Mouse (Mus musculus) right cerebral cortex, postnatal 4 days (tissue): ENCODE data around the gene D17Wsu92e.

Source experiments
- DNase-seq: peaks from one replicate; pipeline ENCODE4 v3.0.0-alpha.2; 2022

The D17Wsu92e gene

DNA sequence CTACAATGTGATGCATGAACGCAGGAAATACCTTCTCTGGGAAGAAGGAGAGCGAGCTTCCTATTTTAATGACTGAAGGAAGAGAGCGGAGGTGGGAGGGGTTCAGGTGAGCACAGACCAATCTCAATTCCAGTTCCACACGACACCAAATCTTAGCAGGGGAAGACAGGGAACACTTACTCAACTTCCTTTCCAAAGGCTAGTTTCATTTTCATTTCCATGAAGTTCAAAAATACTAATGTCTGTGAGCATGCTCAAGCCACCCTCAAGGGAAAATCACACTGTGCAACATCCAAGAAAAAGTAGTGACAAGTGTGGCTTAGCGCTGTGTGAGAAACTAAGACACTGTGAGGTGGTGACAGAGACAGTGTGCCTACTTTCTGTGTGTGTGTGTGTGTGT, 30.4 kb downstream of the D17Wsu92e start:
- DNase-seq = no peak

GRCm38 (mm10) chr17:27788456-27789172, 31.8 kb downstream of the D17Wsu92e start:
- DNase-seq = no peak

DNA sequence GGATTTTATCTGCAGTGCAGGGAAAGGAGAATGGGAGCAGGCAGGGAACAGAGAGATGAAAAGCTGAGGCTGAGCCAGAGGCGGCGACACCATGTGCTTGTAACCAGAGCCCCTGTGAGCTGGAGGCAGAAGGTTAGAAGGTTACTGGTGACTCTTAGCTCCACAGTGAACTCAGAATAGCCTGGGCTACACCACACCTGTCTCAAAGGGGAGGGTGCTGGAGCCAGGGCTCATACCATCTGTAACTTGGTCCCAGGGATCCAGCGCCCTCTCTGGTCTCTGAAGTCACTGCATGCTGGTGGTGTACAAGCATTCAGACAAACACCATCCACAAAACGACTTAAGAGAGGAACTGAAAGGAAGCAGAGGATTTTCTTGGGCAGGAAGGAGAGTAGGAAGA, 36.9 kb downstream of the D17Wsu92e start:
- DNase-seq = no peak

DNA sequence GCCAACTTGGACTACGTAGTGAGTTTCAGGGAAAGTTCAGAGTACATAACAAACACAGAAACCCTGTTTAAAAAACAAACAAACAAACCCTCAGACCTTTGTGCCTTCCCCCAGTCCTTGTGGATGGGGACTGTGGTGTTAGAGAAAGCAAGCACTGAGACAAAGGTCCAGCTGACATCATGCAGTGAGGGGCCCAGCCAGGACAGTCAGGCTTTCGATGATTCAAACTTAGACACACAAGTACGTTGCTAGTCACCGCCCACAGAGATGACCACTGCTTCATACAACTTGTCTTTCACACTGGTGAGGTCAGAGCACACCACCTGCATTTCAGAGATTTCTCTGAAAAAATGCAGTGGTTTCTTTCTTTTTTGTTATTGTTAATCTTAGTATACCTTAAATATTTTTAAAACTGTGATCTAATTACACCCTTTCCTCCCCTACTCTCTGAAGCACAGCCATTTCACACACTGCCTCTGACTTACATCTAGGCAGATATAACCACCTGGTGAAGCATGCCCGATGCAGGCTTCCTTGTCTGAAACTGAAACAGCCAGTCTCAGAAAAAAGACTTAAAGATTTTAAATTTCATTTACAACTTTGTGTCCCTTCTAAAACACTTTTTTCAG, 39.3 kb downstream of the D17Wsu92e start:
- DNase-seq = no peak

DNA sequence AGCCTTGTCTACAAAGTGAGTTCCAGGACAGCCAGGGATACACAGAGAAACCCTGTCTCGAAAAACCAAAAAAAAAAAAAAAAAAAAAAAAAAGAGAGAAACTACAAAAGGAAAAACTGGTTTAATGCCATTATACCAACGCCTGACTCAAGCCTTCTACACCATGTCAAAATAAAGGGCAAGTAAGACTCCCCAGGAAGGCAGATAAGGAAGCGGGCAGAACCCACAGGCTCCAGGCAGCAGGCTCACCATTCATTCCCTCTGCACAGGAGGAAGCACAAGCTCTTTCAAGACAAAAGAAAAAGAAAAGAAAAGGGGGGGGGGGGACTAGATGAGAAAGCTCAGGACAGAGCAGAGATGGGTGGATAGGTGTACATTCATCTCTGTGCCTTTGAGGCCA, 40.7 kb downstream of the D17Wsu92e start:
- DNase-seq = no peak

DNA sequence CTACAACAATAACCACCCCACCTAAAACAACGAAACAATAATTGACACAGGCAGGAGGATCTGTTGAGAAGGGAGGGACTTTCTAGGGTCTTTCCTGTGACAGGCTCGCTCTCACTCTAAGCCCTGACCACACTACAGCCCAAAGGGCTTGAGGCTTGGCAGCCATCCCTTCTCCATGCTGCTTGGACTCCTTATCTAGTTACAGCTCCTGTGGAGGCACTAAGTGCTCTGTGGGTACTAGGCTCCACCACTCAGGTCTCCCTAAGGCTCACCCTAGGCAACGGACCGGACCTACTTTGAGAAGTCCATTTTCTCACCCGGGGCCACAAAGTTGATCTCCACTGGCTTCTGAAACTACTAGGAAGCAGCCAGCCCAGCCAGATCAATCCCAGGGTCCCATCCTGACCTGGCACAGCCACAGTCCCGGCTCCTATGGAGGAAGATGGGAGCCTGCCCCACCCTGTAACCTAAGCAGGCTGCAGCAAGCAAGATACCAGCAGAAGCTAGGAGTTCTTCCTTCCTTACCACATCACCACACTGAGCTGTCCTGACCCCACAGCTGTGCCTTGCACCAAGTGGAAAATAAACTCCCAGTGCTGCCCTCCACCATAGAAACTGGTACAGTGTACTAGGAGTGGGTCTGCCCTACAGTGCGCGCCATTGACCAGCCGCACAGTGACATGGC, 41.6 kb downstream of the D17Wsu92e start:
- no peak for DNase-seq

- no peak for DNase-seq
These were observed 42.6 kb downstream of the D17Wsu92e start for GRCm38 (mm10) chr17:27777823-27778222.

DNA sequence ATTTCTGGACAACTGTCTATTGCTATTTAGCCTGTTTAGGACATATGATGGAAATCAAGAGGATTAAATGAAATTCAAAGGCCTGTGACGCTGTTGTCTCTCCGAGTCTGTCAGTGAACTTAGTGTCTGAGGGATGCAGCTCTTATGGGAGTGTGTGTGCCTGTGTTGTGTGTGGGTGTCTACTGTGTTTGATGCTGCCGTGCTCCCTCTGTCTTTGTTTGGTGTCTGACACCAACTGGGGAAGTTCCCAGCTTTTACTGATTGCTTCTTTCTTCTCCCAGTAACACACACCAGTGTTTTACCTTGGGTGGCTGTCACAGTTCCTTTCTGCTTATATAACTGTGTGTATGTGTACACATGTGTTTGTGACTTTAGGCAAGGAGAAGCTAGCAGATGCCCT, 46.2 kb downstream of the D17Wsu92e start:
- DNase-seq = no peak

- no peak for DNase-seq
These were observed 48.8 kb downstream of the D17Wsu92e start for GRCm38 (mm10) chr17:27771616-27772015.

DNA sequence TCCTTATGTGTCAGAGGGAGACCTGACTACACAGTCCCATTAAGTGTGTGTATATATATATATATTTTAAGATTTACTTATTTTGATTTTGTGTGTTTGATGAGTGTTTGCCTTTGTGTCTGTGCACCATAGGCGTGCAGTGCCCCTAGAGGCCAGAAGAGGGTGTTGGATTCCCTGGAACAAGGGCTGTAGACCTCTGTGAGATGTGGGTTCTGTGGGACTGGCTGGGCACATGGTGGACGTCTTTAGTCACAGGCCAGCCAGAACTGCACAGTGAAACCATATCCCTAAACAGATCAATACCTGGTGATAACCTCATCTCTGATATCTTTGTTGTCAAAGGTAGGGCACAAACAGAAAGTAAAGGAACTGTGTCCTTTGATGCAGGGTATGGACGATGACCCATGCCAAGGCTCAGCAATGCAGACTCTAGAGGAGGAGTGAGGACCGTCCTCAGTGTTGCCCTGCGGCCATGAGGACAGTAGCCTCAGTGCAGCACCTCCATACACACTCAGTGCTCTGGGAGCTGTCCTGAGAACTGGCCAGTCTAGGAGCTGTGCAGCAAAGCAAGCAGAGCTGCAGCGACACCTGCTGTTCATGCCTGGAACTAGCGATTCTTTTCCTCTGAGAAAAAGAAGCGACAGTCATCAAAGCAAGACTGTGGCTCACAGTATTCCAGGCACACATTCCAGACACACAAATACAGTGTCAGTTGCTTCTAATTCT, 51.5 kb downstream of the D17Wsu92e start:
- peak; percentile 94 for DNase-seq

- no peak for DNase-seq
These were observed 52.9 kb downstream of the D17Wsu92e start for GRCm38 (mm10) chr17:27767543-27767942.

DNA sequence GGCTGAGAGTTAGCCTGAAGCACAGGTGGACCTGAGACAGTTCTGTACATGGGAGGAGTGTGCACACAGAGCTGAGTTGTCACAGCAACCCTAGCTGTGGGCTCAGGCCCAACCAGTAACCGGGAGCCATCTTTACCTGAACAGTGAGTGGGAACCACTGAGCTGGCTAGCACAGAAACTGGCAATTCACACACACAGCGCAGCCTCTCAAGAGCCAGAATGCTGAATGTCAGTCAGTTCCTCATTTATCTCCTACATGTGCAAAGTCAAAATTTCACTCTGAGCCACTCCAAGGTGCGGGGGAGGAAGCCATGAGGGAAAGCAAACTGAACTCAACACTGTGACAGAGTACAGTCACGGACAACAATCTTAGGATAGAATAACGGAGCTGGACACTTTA, 53.3 kb downstream of the D17Wsu92e start:
- no peak for DNase-seq

- DNase-seq = no peak
These were observed 55.4 kb downstream of the D17Wsu92e start for GRCm38 (mm10) chr17:27765066-27765465.

DNA sequence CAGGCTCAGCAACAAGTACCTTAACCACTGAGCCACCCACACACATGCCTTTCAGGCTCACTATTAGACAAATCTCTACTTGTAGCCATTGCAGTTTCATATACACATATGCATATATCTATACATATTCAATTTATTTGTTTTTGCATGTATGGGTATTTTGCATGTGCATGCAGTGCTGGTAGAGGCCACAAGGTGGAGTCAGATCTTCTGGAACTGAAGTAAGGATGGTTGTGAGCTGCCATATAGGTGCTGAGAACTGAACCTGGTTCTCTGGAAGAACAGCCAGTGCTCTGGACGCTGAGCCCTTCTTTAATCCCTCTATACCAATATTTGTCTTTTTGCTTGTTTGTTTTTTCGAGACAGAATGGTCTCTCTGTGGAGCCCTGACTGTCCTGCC, 56.0 kb downstream of the D17Wsu92e start:
- DNase-seq = no peak

GRCm38 (mm10) chr17:27762884-27763283, 57.6 kb downstream of the D17Wsu92e start:
- no peak for DNase-seq

- peak; percentile 79 for DNase-seq
These were observed 58.7 kb downstream of the D17Wsu92e start for GRCm38 (mm10) chr17:27761639-27762336.

DNA sequence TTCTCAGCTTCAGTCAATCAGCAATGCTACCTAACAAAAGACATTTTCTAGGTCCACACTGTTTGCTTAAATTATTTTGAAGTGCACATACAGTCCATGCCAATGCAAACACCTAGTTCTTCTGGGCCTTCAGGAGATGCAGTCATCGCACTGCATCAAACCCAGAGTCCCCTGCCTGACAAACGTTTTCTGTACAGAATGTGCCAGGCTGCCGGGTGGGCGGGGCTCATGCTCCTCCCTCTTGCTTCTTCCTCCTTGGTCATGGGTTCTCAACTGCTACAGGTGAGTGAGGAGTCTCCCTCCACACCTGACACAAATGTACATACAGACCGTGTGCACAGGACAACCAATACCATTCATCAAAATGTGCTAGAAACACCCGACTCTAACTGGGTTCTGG, 60.3 kb downstream of the D17Wsu92e start:
- no peak for DNase-seq

DNA sequence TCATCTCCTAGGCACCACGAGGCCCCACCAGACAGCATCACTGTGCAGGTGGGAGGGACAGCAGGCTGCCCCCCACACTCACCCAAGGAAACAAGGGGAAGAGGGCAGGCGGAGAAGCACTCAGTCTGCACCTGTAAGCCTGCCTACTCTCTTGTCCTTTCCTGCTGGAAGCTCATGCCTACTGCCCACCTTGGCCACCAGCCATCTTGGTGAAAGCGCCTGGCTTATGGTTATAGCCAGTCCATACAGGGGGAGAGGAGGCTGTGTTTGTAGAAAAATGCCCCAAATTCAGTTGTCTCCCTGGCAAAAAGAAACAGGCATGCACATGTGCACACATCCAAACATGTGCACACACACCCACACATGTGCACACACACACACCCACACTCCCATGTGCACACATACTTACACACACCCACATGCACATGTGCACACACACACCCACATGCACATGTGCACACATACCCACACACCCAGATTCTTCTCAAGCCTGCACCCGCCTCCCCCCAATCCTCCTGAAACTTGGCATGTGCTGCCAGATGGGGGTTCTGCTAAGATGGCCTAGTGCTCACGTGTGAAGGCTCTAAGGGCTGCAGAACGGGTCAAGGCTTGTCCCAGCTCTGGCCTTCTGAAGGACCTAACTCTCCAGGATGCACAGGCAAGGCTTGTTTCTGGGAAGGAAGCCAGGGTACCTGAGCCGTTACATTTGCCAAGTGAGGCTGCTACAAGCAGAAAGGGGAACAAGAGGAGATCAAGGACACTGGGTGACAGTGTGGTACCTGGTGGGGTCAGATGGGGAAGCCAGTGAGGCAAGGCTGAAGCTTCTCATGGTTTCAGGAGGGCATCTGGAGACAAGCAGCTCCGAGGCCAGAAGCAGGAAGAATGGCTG, 68.9 kb downstream of the D17Wsu92e start:
- DNase-seq = no peak

DNA sequence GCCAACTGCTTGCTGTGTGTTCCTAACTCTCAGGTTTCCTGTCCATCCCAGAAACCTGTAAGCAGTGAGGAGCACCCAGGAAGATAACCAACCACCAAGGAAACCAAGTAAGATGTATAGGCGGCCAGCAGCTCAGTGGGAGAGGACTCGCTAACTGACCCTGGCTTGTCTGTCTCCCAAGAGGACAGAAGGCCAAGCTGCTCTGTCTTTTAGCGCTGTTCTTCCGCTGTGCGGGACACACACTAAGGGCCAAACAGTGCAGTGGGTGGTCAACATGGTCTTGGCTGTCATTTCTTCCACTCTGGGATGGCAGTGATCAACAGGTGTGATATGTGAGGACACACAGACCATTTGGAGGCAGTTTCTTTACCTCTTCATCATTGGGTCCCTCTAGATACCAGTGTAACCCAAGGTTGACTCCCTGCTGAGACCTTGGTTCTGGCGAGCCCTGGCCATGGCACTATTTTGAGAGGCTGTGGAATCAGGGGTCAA, 70.0 kb downstream of the D17Wsu92e start:
- no peak for DNase-seq

DNA sequence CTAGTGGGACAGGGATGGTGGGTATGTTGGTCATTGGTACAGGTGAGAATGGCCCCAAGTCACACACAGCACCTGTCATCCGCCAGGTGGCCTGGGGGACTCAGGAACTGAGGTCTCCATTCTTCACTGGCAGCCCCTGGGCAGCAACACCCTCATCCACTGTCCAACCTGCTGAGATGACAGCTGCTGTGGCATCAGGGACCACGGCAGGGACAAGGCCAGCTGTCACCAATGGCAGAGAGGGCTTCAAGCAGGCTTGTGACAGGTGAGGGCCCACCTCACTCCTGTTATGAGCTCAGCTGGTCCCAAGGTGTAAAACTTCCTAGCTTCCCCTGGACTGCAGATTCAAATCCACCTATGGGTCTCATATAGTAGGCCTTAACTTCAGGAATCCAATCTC, 72.3 kb downstream of the D17Wsu92e start:
- DNase-seq = no peak

DNA sequence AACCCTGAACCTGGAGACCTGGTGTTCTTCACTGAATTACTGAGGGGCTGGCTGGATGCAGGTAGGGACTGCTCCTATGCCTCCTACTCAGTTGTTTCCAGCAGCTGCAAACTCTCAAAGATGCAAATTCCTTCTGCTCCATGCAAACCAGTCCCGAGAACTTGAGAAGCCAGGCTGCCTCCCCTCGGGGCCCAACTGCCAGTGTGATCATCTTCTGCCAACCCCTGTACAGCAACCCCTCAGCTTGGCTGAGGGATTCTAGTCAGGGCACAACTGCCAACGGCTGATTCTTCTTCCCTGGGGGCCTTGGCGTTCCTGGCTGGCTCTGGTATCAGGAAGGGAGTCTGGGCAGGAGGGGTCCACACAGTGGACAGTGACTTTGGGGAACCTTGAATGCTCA, 74.0 kb downstream of the D17Wsu92e start:
- DNase-seq = no peak

- no peak for DNase-seq
These were observed 79.5 kb downstream of the D17Wsu92e start for GRCm38 (mm10) chr17:27740961-27741360.
